Mouse (Mus musculus): Measurements from ENCODE around the gene Manf. TPM values are rescaled to one million over a fixed set of nuclear protein-coding genes. Genes with fewer than 3 reads are reported as not detected.

Manf gene
- total and polyA plus RNA-seq, 3 experiments, result 181 to 358 (median 292) TPM

- DNase-seq (ENCODE audit: extremely low read depth), result peak; percentile 7
- peak overlapping the region; percentile 56 to 94 (median 76) for H3K4me3 ChIP-seq (replicated peaks in 1 of 3; ENCODE audit: low read depth in 2 of 3, low read length in 2 of 3, poor library complexity in 1 of 3)
- peak overlapping the region; percentile 71 for H3K4me2 ChIP-seq (ENCODE audit: insufficient read depth, low read depth, poor library complexity, severe bottlenecking)
- H3K27ac ChIP-seq (ENCODE audit: insufficient read depth, low read depth), result no peak overlapping the region
- in situ Hi-C loops (cut with MboI; ENCODE audit: low pct_ligation_motif_present, low pct_unique_long_range_greater_than_20kb, low sequenced_read_pairs), result no loop called here
- H3K36me3 ChIP-seq (replicated peaks in 1 of 2; ENCODE audit: control insufficient read depth in 1 of 2, insufficient read depth in 1 of 2, low read length in 1 of 2), result peaks cover 0 to 4% of the 10 kb centered on the region in 2 experiments
- H3K9ac ChIP-seq (ENCODE audit: insufficient read depth, low read depth), result peak overlapping the region; percentile 83
- peaks cover 31% of the 10 kb centered on the region for H3K79me2 ChIP-seq (replicated peaks; ENCODE audit: control insufficient read depth, extremely low read depth, insufficient read depth, poor library complexity, severe bottlenecking)
- no peaks in the 10 kb centered on the region for H3K27me3 ChIP-seq (replicated peaks)
- dilution Hi-C loops (cut with MboI; ENCODE audit: extremely low pct_ligation_motif_present, extremely low pct_unique_long_range_greater_than_20kb, low sequenced_read_pairs), result no loop called here
- TF ChIP-seq SIN3A (IDR thresholded peaks at IDR 0.05; ENCODE audit: low read length), result peak; percentile 81
- TF ChIP-seq ZC3H11A (IDR thresholded peaks at IDR 0.05; ENCODE audit: low read depth, low read length), result no peak
- TF ChIP-seq MAX (IDR thresholded peaks at IDR 0.05; ENCODE audit: low read length), result 0 out of 2 replicates have a peak, but pooled peaks have one; percentile 47
- TF ChIP-seq POLR2A (IDR thresholded peaks at IDR 0.05; ENCODE audit: low read depth, low read length), result no peak
- TF ChIP-seq GABPA (IDR thresholded peaks at IDR 0.05; ENCODE audit: insufficient replicate concordance, low read depth, low read length), result no peak
- peak; percentile 62; the same call in 1 of the 2 replicates for TF ChIP-seq RCOR1 (conservative IDR thresholded peaks at IDR 0.05; ENCODE audit: low read depth, low read length)
- TF ChIP-seq ETS1 (conservative IDR thresholded peaks at IDR 0.05; ENCODE audit: low read depth, low read length), result peak; percentile 18; the same call in 1 of the 2 replicates
- peak; percentile 49; the same call in 1 of the 2 replicates for TF ChIP-seq EP300 (IDR thresholded peaks at IDR 0.05; ENCODE audit: low read length)
- peak; percentile 57 for TF ChIP-seq NELFE (IDR thresholded peaks at IDR 0.05; ENCODE audit: low read depth, low read length)
- TF ChIP-seq CHD1 (IDR thresholded peaks at IDR 0.05; ENCODE audit: low read depth, low read length), result peak; percentile 93
- TF ChIP-seq MAZ (IDR thresholded peaks at IDR 0.05; ENCODE audit: low read depth, low read length), result 0 out of 2 replicates have a peak, but pooled peaks have one; percentile 4
- 0 out of 2 replicates have a peak, but pooled peaks have one; percentile 35 for TF ChIP-seq MYC (IDR thresholded peaks at IDR 0.05; ENCODE audit: low read depth, low read length)
- TF ChIP-seq MXI1 (IDR thresholded peaks at IDR 0.05; ENCODE audit: low read depth, low read length), result peak; percentile 16; the same call in 1 of the 2 replicates
- no peak for TF ChIP-seq UBTF (IDR thresholded peaks at IDR 0.05; ENCODE audit: low read depth, low read length)
- TF ChIP-seq ZMIZ1 (IDR thresholded peaks at IDR 0.05; ENCODE audit: low read depth, low read length), result 0 out of 2 replicates have a peak, but pooled peaks have one; percentile 34
- TF ChIP-seq MAFK (IDR thresholded peaks at IDR 0.05; ENCODE audit: insufficient replicate concordance, low read length), result peak; percentile 36; the same call in 1 of the 2 replicates
- TF ChIP-seq JUND (conservative IDR thresholded peaks at IDR 0.05; ENCODE audit: low read depth, low read length), result peak; percentile 17; the same call in 1 of the 2 replicates
- peaks cover 0 to 11% of the 10 kb centered on the region in 2 experiments; a peak in 2 of 4 replicates for H3K4me1 ChIP-seq (ENCODE audit: control insufficient read depth in 1 of 2, insufficient read depth in 2 of 2)
- no peaks in the 10 kb centered on the region for H3K9me3 ChIP-seq (replicated peaks; ENCODE audit: low read length)
Measured at GRCm38 (mm10) chr9:106821050-106821617, 70.6 kb downstream of the Manf start.

- no peak overlapping the region for H3K27ac ChIP-seq (ENCODE audit: insufficient read depth, low read depth)
- no peak overlapping the region for H3K4me3 ChIP-seq (replicated peaks in 1 of 3; ENCODE audit: low read depth in 2 of 3, low read length in 2 of 3, poor library complexity in 1 of 3)
- no peaks in the 10 kb centered on the region for H3K36me3 ChIP-seq (replicated peaks in 1 of 2; ENCODE audit: control insufficient read depth in 1 of 2, insufficient read depth in 1 of 2, low read length in 1 of 2)
- dilution Hi-C loops (cut with MboI; ENCODE audit: extremely low pct_ligation_motif_present, extremely low pct_unique_long_range_greater_than_20kb, low sequenced_read_pairs), result no loop called here
- H3K79me2 ChIP-seq (replicated peaks; ENCODE audit: control insufficient read depth, extremely low read depth, insufficient read depth, poor library complexity, severe bottlenecking), result peaks cover 12% of the 10 kb centered on the region
- in situ Hi-C loops (cut with MboI; ENCODE audit: low pct_ligation_motif_present, low pct_unique_long_range_greater_than_20kb, low sequenced_read_pairs), result loop anchor here (10.0 kb wide), 1 partner anchor 134 kb away; the partner anchor contains the start of gene Tex264
- peaks cover 0 to 10% of the 10 kb centered on the region in 2 experiments; a peak in 2 of 4 replicates for H3K4me1 ChIP-seq (ENCODE audit: control insufficient read depth in 1 of 2, insufficient read depth in 2 of 2)
- no peaks in the 10 kb centered on the region for H3K27me3 ChIP-seq (replicated peaks)
- TF ChIP-seq RCOR1 (conservative IDR thresholded peaks at IDR 0.05; ENCODE audit: low read depth, low read length) (no peak), SMC3 (IDR thresholded peaks at IDR 0.05; ENCODE audit: low read depth, low read length) (peak; percentile 73), RAD21 (IDR thresholded peaks at IDR 0.05; ENCODE audit: low read depth, low read length) (peak; percentile 62), ZC3H11A (IDR thresholded peaks at IDR 0.05; ENCODE audit: low read depth, low read length) (no peak), MAZ (IDR thresholded peaks at IDR 0.05; ENCODE audit: low read depth, low read length) (0 out of 2 replicates have a peak, but pooled peaks have one; percentile 27), USF2 (conservative IDR thresholded peaks at IDR 0.05; ENCODE audit: low read depth, low read length) (no peak), CTCF (conservative IDR thresholded peaks at IDR 0.05 in 1 of 2, IDR thresholded peaks at IDR 0.05 in 1 of 2; ENCODE audit: low read depth in 2 of 2, low read length in 2 of 2) (peak in 1 of 2 experiments; percentile 74; a peak in 2 of 4 replicates), POLR2AphosphoS2 (IDR thresholded peaks at IDR 0.05; ENCODE audit: low read depth, low read length) (no peak)
- peak; percentile 12 for DNase-seq (ENCODE audit: extremely low read depth)
- H3K9ac ChIP-seq (ENCODE audit: insufficient read depth, low read depth), result no peak overlapping the region
- H3K9me3 ChIP-seq (replicated peaks; ENCODE audit: low read length), result no peaks in the 10 kb centered on the region
- H3K4me2 ChIP-seq (ENCODE audit: insufficient read depth, low read depth, poor library complexity, severe bottlenecking), result no peak overlapping the region
Measured at GRCm38 (mm10) chr9:106819201-106819600, 72.6 kb downstream of the Manf start.

All from CH12.LX (cell line).